Mouse (Mus musculus) liver, embryonic 12.5 days (tissue): ENCODE data around the gene Kcnk10. TPM values are rescaled to one million over a fixed set of nuclear protein-coding genes. Genes with fewer than 3 reads are reported as not detected.

ENCODE experiments used
- ATAC-seq: fragments of 200-750 bp; cut with Nextera tagmentation; 2 replicates; pipeline ENCODE4 v1.8.0; 2017; ENCODE audit warnings: moderate number of reproducible peaks, mild to moderate bottlenecking, moderate library complexity
- H3K27ac ChIP-seq: fragments of 300-500 bp; sonication (generic); 2 replicates; pipeline ENCODE4 v1.5.1; 2016; ENCODE audit warnings: mild to moderate bottlenecking
- H3K27me3 ChIP-seq: fragments of 300-500 bp; sonication (generic); replicated peaks from 2 replicates; pipeline ENCODE4 v1.6.1; 2016; ENCODE audit warnings: mild to moderate bottlenecking, moderate library complexity
- H3K36me3 ChIP-seq: fragments of 300-500 bp; sonication (generic); 2 replicates; pipeline ENCODE4 v1.6.1; 2016; ENCODE audit warnings: mild to moderate bottlenecking, moderate library complexity
- H3K4me1 ChIP-seq: fragments of 300-500 bp; sonication (generic); 2 replicates; pipeline ENCODE4 v1.6.1; 2016
- H3K4me2 ChIP-seq: fragments of 300-500 bp; sonication (generic); 2 replicates; pipeline ENCODE4 v1.6.1; 2016; ENCODE audit warnings: mild to moderate bottlenecking, moderate library complexity
- H3K4me3 ChIP-seq: fragments of 300-500 bp; sonication (generic); 2 replicates; pipeline ENCODE4 v1.5.1; 2016; ENCODE audit warnings: mild to moderate bottlenecking, moderate library complexity
- H3K9ac ChIP-seq: fragments of 300-500 bp; sonication (generic); 2 replicates; pipeline ENCODE4 v1.6.1; 2016; ENCODE audit warnings: mild to moderate bottlenecking, moderate library complexity
- H3K9me3 ChIP-seq: fragments of 300-500 bp; sonication (generic); replicated peaks from 2 replicates; pipeline ENCODE4 v1.6.1; 2016; ENCODE audit warnings: mild to moderate bottlenecking, moderate library complexity
- WGBS: fragments of 180-500 bp; shearing (Covaris S2); methylation state at CpG from one replicate; pipeline ENCODE4 v1.1.7; 2016; ENCODE audit not compliant: insufficient replicate concordance; 5-methylcytosine and 5-hydroxymethylcytosine counted together
- polyA plus RNA-seq: library from polyadenylated mRNA; unstranded; fragments of >200 nt; fragmentation: Nextera tagmentation; extraction: Ambion mirVana; gene quantifications from 2 replicates; pipeline ENCODE4 v1.2.1, GENCODE M21; 2016

Kcnk10 gene
- polyA plus RNA-seq, 1 experiment from 2014 or later, result not detected

DNA sequence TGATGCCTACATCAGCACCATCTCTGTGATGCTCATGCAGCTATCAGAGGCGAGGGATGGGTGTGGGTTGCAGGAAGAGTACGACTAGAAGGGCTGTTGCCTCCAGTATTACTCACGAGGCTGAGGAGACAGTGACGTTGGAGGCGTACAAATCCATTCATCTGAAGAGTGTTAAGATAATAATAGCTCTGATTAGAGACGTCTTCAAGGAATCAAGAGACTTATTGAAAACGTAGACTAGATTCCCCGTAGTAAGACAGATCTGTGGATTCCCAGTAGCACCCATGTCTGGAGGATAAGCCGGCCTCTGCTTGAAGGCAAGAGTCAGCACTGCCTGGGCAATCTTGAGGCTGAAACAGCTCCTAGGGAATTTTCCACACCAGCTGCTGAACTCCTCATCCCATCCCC lies 42.6 kb downstream of the Kcnk10 start:
- H3K9ac ChIP-seq, result no peak overlapping the region
- no peaks in the 10 kb centered on the region for H3K36me3 ChIP-seq
- H3K9me3 ChIP-seq, result no peaks in the 10 kb centered on the region
- H3K27ac ChIP-seq, result no peak overlapping the region
- no peak for ATAC-seq
- H3K27me3 ChIP-seq, result no peaks in the 10 kb centered on the region
- H3K4me3 ChIP-seq, result no peak overlapping the region
- no peaks in the 10 kb centered on the region for H3K4me1 ChIP-seq
- WGBS, result 73% methylated on average over 9 of the region's 9 CpGs
- H3K4me2 ChIP-seq, result no peak overlapping the region

GRCm38 (mm10) chr12:98528635-98529034 lies 49.5 kb downstream of the Kcnk10 start:
- Histone ChIP-seq H3K9ac (no peak overlapping the region), H3K27me3 (no peaks in the 10 kb centered on the region), H3K4me3 (no peak overlapping the region), H3K9me3 (0 out of 2 replicates have a peak, but pooled peaks cover 3% of the 10 kb centered on the region), H3K27ac (no peak overlapping the region), H3K36me3 (no peaks in the 10 kb centered on the region), H3K4me1 (no peaks in the 10 kb centered on the region), H3K4me2 (no peak overlapping the region)
- 72% methylated on average over 8 of the region's 8 CpGs for WGBS
- no peak for ATAC-seq

- H3K4me1 ChIP-seq, result no peaks in the 10 kb centered on the region
- ATAC-seq, result no peak
- H3K27me3 ChIP-seq, result no peaks in the 10 kb centered on the region
- WGBS, result 73% methylated on average over 8 of the region's 8 CpGs
- H3K4me3 ChIP-seq, result no peak overlapping the region
- no peak overlapping the region for H3K27ac ChIP-seq
- H3K9ac ChIP-seq, result no peak overlapping the region
- H3K36me3 ChIP-seq, result no peaks in the 10 kb centered on the region
- no peak overlapping the region for H3K4me2 ChIP-seq
- H3K9me3 ChIP-seq, result 0 out of 2 replicates have a peak, but pooled peaks cover 3% of the 10 kb centered on the region
Observed at GRCm38 (mm10) chr12:98525361-98525760, 52.7 kb downstream of the Kcnk10 start.

- Histone ChIP-seq H3K4me1 (no peaks in the 10 kb centered on the region), H3K9ac (no peak overlapping the region), H3K36me3 (no peaks in the 10 kb centered on the region), H3K9me3 (0 out of 2 replicates have a peak, but pooled peaks cover 3% of the 10 kb centered on the region), H3K4me2 (no peak overlapping the region), H3K4me3 (no peak overlapping the region), H3K27ac (no peak overlapping the region), H3K27me3 (no peaks in the 10 kb centered on the region)
- ATAC-seq, result no peak
- 63% methylated on average over 13 of the region's 13 CpGs for WGBS
Observed at GRCm38 (mm10) chr12:98524331-98525311, 53.5 kb downstream of the Kcnk10 start.

GRCm38 (mm10) chr12:98521311-98521710 lies 56.8 kb downstream of the Kcnk10 start:
- Histone ChIP-seq H3K27ac (no peak overlapping the region), H3K9me3 (0 out of 2 replicates have a peak, but pooled peaks cover 3% of the 10 kb centered on the region), H3K36me3 (no peaks in the 10 kb centered on the region), H3K9ac (no peak overlapping the region), H3K4me2 (no peak overlapping the region), H3K4me1 (no peaks in the 10 kb centered on the region), H3K27me3 (no peaks in the 10 kb centered on the region), H3K4me3 (no peak overlapping the region)
- no peak for ATAC-seq
- 48% methylated on average over 4 of the region's 4 CpGs for WGBS

- no peaks in the 10 kb centered on the region for H3K4me1 ChIP-seq
- 60% methylated on average over 4 of the region's 4 CpGs for WGBS
- no peaks in the 10 kb centered on the region for H3K27me3 ChIP-seq
- H3K4me3 ChIP-seq, result no peak overlapping the region
- H3K27ac ChIP-seq, result no peak overlapping the region
- H3K36me3 ChIP-seq, result no peaks in the 10 kb centered on the region
- no peak overlapping the region for H3K4me2 ChIP-seq
- no peak for ATAC-seq
- no peak overlapping the region for H3K9ac ChIP-seq
- H3K9me3 ChIP-seq, result 0 out of 2 replicates have a peak, but pooled peaks cover 2% of the 10 kb centered on the region
Observed at GRCm38 (mm10) chr12:98520568-98520931, 57.6 kb downstream of the Kcnk10 start.

DNA sequence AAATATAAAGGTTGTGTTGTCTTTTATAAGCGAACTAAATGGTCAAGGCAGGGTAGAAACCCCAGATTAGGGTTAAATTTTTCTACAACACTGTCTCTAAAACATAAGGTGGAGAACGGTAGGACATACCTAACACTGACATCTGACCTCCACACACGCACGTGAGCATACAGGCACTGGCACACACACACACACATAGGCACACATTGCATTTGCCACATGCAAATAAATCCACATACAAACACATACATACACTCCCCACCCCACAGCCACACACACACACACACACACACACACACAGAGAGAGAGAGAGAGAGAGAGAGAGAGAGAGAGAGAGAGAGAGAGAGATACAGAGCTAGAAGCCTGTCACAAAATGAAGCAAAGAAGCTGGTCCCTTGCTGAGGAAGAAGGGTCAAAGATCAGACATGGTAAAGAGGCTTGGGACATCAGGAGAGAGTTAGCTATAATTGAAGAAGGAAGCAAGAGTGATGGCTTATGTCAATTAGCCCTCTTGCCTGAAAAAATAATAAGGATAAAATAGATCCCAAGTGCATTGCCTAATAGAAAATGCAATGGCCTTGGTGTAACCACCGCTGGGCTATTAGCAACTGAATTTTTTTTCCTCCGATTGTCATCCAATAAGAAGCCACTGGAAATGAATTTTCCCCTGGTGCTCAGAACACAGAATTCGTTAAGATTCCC lies 58.1 kb downstream of the Kcnk10 start:
- ATAC-seq, result no peak
- Histone ChIP-seq H3K27ac (no peak overlapping the region), H3K9ac (no peak overlapping the region), H3K9me3 (no peaks in the 10 kb centered on the region), H3K36me3 (no peaks in the 10 kb centered on the region), H3K4me3 (no peak overlapping the region), H3K4me1 (no peaks in the 10 kb centered on the region), H3K27me3 (no peaks in the 10 kb centered on the region), H3K4me2 (no peak overlapping the region)
- 64% methylated on average over 7 of the region's 7 CpGs for WGBS

- no peak overlapping the region for H3K4me2 ChIP-seq
- no peak overlapping the region for H3K4me3 ChIP-seq
- no peak overlapping the region for H3K9ac ChIP-seq
- H3K36me3 ChIP-seq, result no peaks in the 10 kb centered on the region
- no peaks in the 10 kb centered on the region for H3K27me3 ChIP-seq
- H3K9me3 ChIP-seq, result no peaks in the 10 kb centered on the region
- no peak overlapping the region for H3K27ac ChIP-seq
- no peak for ATAC-seq
- WGBS, result 59% methylated on average over 4 of the region's 4 CpGs
- no peaks in the 10 kb centered on the region for H3K4me1 ChIP-seq
Observed at GRCm38 (mm10) chr12:98505601-98506000, 72.5 kb downstream of the Kcnk10 start.

DNA sequence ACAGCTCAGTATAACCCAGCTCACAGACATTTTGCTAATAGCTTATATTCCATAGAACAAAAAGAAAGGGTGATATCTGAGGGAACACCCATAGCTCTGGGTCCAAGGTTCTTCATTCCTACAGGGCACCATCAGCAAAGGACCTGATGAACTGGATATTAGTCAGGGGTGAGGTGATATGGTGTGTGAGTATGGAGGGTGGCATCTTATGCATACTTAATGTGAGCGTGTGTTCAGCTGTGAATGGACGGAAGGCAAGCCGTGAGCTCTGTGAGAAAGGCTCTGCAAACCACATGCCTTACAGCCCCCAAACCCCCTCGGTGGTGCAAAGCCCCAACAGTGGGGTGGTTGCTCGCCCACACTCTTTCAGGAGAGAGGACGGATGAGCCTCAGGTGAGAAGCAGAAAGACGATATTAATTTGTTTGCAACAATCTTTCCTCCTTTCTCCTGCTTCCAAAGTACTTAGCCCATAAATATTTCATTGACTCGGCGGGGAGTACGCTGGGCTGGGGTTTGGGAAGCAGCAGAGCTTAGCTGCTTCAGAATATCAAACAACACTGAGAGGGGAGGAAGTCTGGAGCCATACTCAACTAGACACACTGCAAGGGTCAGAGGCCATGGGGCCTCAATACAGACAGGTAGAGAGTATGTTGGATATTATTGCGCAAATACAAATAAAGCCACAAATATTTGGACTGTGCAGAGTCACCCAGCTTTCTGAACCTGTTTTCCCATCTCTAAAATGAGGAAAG lies 76.4 kb downstream of the Kcnk10 start:
- Histone ChIP-seq H3K4me2 (no peak overlapping the region), H3K9ac (no peak overlapping the region), H3K27ac (no peak overlapping the region), H3K4me1 (no peaks in the 10 kb centered on the region), H3K27me3 (no peaks in the 10 kb centered on the region), H3K9me3 (no peaks in the 10 kb centered on the region), H3K36me3 (no peaks in the 10 kb centered on the region), H3K4me3 (no peak overlapping the region)
- ATAC-seq, result no peak
- WGBS, result 69% methylated on average over 11 of the region's 11 CpGs

DNA sequence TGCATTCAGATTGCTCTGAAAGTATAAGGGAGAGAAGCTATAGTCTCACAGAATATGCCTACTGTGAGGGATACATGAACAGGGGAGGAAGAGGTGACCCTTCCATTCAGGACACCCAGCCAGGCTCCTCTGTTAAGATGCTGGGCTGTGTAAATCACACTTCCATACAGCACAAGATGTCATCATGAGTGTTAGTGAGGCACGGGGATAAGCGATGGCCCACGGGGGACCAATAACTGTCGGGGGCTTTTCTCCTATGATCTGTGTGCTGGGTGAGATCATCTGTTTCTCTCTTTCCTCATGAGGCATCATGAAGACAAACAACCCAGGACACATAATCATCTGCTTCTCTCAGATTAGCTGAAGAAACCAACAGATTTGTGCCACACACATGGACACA lies 77.1 kb downstream of the Kcnk10 start:
- no peaks in the 10 kb centered on the region for H3K36me3 ChIP-seq
- no peaks in the 10 kb centered on the region for H3K27me3 ChIP-seq
- no peak overlapping the region for H3K9ac ChIP-seq
- 80% methylated on average over 4 of the region's 4 CpGs for WGBS
- H3K4me1 ChIP-seq, result no peaks in the 10 kb centered on the region
- H3K9me3 ChIP-seq, result no peaks in the 10 kb centered on the region
- H3K4me3 ChIP-seq, result no peak overlapping the region
- H3K27ac ChIP-seq, result no peak overlapping the region
- ATAC-seq, result no peak
- no peak overlapping the region for H3K4me2 ChIP-seq

DNA sequence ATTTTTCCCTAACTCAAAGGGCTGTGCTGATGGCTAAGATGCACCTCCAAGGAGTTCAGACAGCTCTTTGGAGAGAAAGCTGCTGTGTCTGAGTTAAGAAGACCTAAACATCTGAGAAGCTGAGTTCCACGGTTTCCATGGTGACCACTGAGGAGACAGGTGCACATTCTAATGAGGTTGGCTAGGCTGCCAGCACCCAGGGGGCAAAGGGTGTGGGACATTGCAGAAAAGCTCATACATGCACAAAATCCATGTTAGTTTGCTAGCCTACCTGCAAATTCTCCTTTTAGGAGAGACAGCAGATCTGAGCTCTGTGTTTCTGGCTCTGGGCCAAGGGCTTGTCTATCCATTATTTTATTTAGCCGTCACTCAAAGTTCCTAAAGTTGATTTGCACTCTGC lies 96.7 kb downstream of the Kcnk10 start:
- WGBS, result 57% methylated on average over 2 of the region's 2 CpGs
- no peak overlapping the region for H3K4me2 ChIP-seq

GRCm38 (mm10) chr12:98481048-98481447 lies 97.1 kb downstream of the Kcnk10 start:
- no peaks in the 10 kb centered on the region for H3K27me3 ChIP-seq
- no peak overlapping the region for H3K27ac ChIP-seq
- H3K9ac ChIP-seq, result no peak overlapping the region
- no peak for ATAC-seq
- H3K4me3 ChIP-seq, result no peak overlapping the region
- H3K9me3 ChIP-seq, result no peaks in the 10 kb centered on the region
- H3K4me1 ChIP-seq, result no peaks in the 10 kb centered on the region
- WGBS, result 68% methylated on average over 5 of the region's 5 CpGs
- H3K4me2 ChIP-seq, result no peak overlapping the region
- H3K36me3 ChIP-seq, result no peaks in the 10 kb centered on the region

More for the DNA sequence above, 96.7 kb downstream of the Kcnk10 start:
- Histone ChIP-seq H3K27me3 (no peaks in the 10 kb centered on the region), H3K4me1 (no peaks in the 10 kb centered on the region), H3K27ac (no peak overlapping the region), H3K9me3 (no peaks in the 10 kb centered on the region), H3K36me3 (no peaks in the 10 kb centered on the region), H3K4me3 (no peak overlapping the region), H3K9ac (no peak overlapping the region)
- no peak for ATAC-seq
